Mouse (Mus musculus) ES-E14 (cell line): ENCODE data around the gene Hist2h2be. TPM values are rescaled to one million over a fixed set of nuclear protein-coding genes. Genes with fewer than 3 reads are reported as not detected.

ENCODE experiments used
- DNase-seq: peaks from one replicate; pipeline ENCODE4 v3.0.0-alpha.2; 2013; ENCODE audit warnings: low read depth, low spot score
- H3K27ac ChIP-seq: 2 replicates; pipeline ENCODE4 v1.5.1; 2012; ENCODE audit warnings: low read depth, mild to moderate bottlenecking, low read length, moderate library complexity, mixed read lengths; ENCODE audit not compliant: poor library complexity, insufficient read depth, severe bottlenecking
- H3K36me3 ChIP-seq: 2 replicates; pipeline ENCODE4 v1.6.1; 2012; ENCODE audit warnings: mild to moderate bottlenecking, low read length, moderate library complexity, mixed read lengths; ENCODE audit not compliant: control insufficient read depth, poor library complexity, insufficient read depth, severe bottlenecking
- H3K4me1 ChIP-seq, 2 experiments: fragments of 150-350 bp in 1 of 2; sonication (generic) in 1 of 2; 2 replicates each; pipeline ENCODE4 v1.6.1; 2012; ENCODE audit warnings: low read length in 2 of 2, mild to moderate bottlenecking in 1 of 2, mixed read lengths in 1 of 2; ENCODE audit not compliant: control insufficient read depth in 2 of 2, insufficient read depth in 2 of 2, poor library complexity in 1 of 2
- H3K4me3 ChIP-seq, 2 experiments: fragments of 150-350 bp in 1 of 2; sonication (generic) in 1 of 2; 2 replicates each; pipeline ENCODE4 v1.5.1; 2012; ENCODE audit warnings: low read length in 2 of 2, low read depth in 1 of 2, mild to moderate bottlenecking in 1 of 2, mixed read lengths in 1 of 2; ENCODE audit not compliant: insufficient read depth in 1 of 2, poor library complexity in 1 of 2, severe bottlenecking in 1 of 2
- H3K9ac ChIP-seq: 2 replicates; pipeline ENCODE4 v1.6.1; 2012; ENCODE audit warnings: low read depth, mild to moderate bottlenecking, low read length, mixed read lengths; ENCODE audit not compliant: poor library complexity, insufficient read depth, severe bottlenecking
- H3K9me3 ChIP-seq: fragments of 150-350 bp; sonication (generic); 2 replicates; pipeline ENCODE4 v1.6.1; 2012; ENCODE audit warnings: low read depth, mild to moderate bottlenecking, low read length; ENCODE audit not compliant: control insufficient read depth, insufficient read depth
- CHD2 ChIP-seq: IDR thresholded peaks from 2 replicates; pipeline ENCODE4 v1.6.1; 2014; ENCODE audit warnings: mild to moderate bottlenecking, low read depth, low read length, inconsistent platforms
- HCFC1 ChIP-seq: IDR thresholded peaks from 2 replicates; pipeline ENCODE4 v1.6.1; 2012; ENCODE audit warnings: low read length, inconsistent platforms, borderline replicate concordance; ENCODE audit not compliant: insufficient read depth
- MAFK ChIP-seq: IDR thresholded peaks from 2 replicates; pipeline ENCODE4 v1.6.1; 2014; ENCODE audit warnings: mild to moderate bottlenecking, low read depth, low read length, inconsistent platforms; ENCODE audit not compliant: insufficient read depth
- ZC3H11A ChIP-seq: IDR thresholded peaks from 2 replicates; pipeline ENCODE4 v1.6.1; 2012; ENCODE audit warnings: low read depth, mild to moderate bottlenecking, inconsistent platforms, low read length, borderline replicate concordance
- ZNF384 ChIP-seq: IDR thresholded peaks from 2 replicates; pipeline ENCODE4 v1.6.1; 2012; ENCODE audit warnings: low read depth, low read length, inconsistent platforms
- in situ Hi-C, 2 experiments: fragments of 600-800 bp; cut with MboI; formaldehyde crosslinking; loops; one replicate each; pipeline ENCODE4 v1.15.1; 2025; ENCODE audit warnings: low sequenced_read_pairs in 2 of 2, inconsistent platforms in 1 of 2; ENCODE audit not compliant: unreplicated experiment in 2 of 2
- total RNA-seq: library from RNA; depleted of rRNA; stranded (reverse); fragments of 300-350 nt; gene quantifications from 2 replicates; pipeline ENCODE4 v1.2.3, GENCODE M21; 2012

Hist2h2be gene
- total RNA-seq, 1 experiment = 0.80 TPM

- in situ Hi-C loops = no loop called here
- peaks cover 0 to 11% of the 10 kb centered on the region in 2 experiments; a peak in 2 of 4 replicates for H3K4me1 ChIP-seq
- no peak overlapping the region for H3K4me3 ChIP-seq
- no peaks in the 10 kb centered on the region for H3K9me3 ChIP-seq
- TF ChIP-seq ZNF384 = no peak
- no peak for TF ChIP-seq ZC3H11A
- no peak for TF ChIP-seq CHD2
- TF ChIP-seq HCFC1 = no peak
- no peak for TF ChIP-seq MAFK
- DNase-seq = no peak
- H3K9ac ChIP-seq = no peak overlapping the region
- H3K36me3 ChIP-seq = no peaks in the 10 kb centered on the region
- H3K27ac ChIP-seq = no peak overlapping the region
Observed at GRCm38 (mm10) chr3:96225421-96225820, 4.5 kb downstream of the Hist2h2be start.

- in situ Hi-C loops = no loop called here
- no peak; the same call in 1 of the 2 replicates for TF ChIP-seq MAFK
- Histone ChIP-seq H3K9ac (no peak overlapping the region), H3K36me3 (no peaks in the 10 kb centered on the region), H3K27ac (peak overlapping the region; percentile 47; the same call in 1 of the 2 replicates), H3K9me3 (no peaks in the 10 kb centered on the region), H3K4me3 (no peak overlapping the region), H3K4me1 (peaks cover 0 to 9% of the 10 kb centered on the region in 2 experiments; a peak in 2 of 4 replicates)
- DNase-seq = no peak
Observed at GRCm38 (mm10) chr3:96226695-96227648, 6.1 kb downstream of the Hist2h2be start.

GRCm38 (mm10) chr3:96228828-96229227 lies 7.9 kb downstream of the Hist2h2be start:
- TF ChIP-seq MAFK (no peak), ZC3H11A (no peak), HCFC1 (no peak), CHD2 (no peak), ZNF384 (no peak)
- Histone ChIP-seq H3K9me3 (no peaks in the 10 kb centered on the region), H3K36me3 (no peaks in the 10 kb centered on the region), H3K9ac (no peak overlapping the region), H3K4me3 (no peak overlapping the region), H3K4me1 (peaks cover 0 to 9% of the 10 kb centered on the region in 2 experiments; a peak in 1 of 4 replicates), H3K27ac (no peak overlapping the region)
- no peak for DNase-seq
- in situ Hi-C loops = no loop called here

GRCm38 (mm10) chr3:96230404-96230803 lies 9.5 kb downstream of the Hist2h2be start:
- H3K4me3 ChIP-seq = no peak overlapping the region
- in situ Hi-C loops = no loop called here
- H3K4me1 ChIP-seq = peaks cover 0 to 6% of the 10 kb centered on the region in 2 experiments; a peak in 1 of 4 replicates
- H3K36me3 ChIP-seq = no peaks in the 10 kb centered on the region
- no peak overlapping the region for H3K9ac ChIP-seq
- H3K27ac ChIP-seq = no peak overlapping the region
- TF ChIP-seq CHD2 (no peak), MAFK (no peak), ZC3H11A (no peak)
- H3K9me3 ChIP-seq = no peaks in the 10 kb centered on the region
- no peak for DNase-seq
